Mouse (Mus musculus) forebrain, embryonic 10.5 days (tissue): ENCODE measurements around the gene Nbas. TPM values are rescaled to one million over a fixed set of nuclear protein-coding genes. Genes with fewer than 3 reads are reported as not detected.

Source experiments
- DNase-seq: peaks from one replicate; pipeline ENCODE4 v3.0.0-alpha.2; 2017; ENCODE audit warnings: low spot score; ENCODE audit errors: extremely low spot score
- H3K27ac ChIP-seq: fragments of 300-500 bp; sonication (generic); 2 replicates; pipeline ENCODE4 v1.5.1; 2016; ENCODE audit warnings: mild to moderate bottlenecking
- H3K27me3 ChIP-seq: fragments of 300-500 bp; sonication (generic); 2 replicates; pipeline ENCODE4 v1.6.1; 2016; ENCODE audit warnings: mild to moderate bottlenecking; ENCODE audit not compliant: poor library complexity, severe bottlenecking
- H3K36me3 ChIP-seq: fragments of 300-500 bp; sonication (generic); replicated peaks from 2 replicates; pipeline ENCODE4 v1.6.1; 2016; ENCODE audit warnings: mild to moderate bottlenecking, moderate library complexity
- H3K4me1 ChIP-seq: fragments of 300-500 bp; sonication (generic); 2 replicates; pipeline ENCODE4 v1.6.1; 2016
- H3K4me3 ChIP-seq: fragments of 300-500 bp; sonication (generic); 2 replicates; pipeline ENCODE4 v1.5.1; 2016; ENCODE audit warnings: mild to moderate bottlenecking, moderate library complexity
- H3K9me3 ChIP-seq: fragments of 300-500 bp; sonication (generic); 2 replicates; pipeline ENCODE4 v1.6.1; 2016; ENCODE audit warnings: mild to moderate bottlenecking, moderate library complexity
- WGBS: fragments of 180-500 bp; shearing (Covaris S2); methylation state at CpG from one replicate; pipeline ENCODE4 v1.1.7; 2016; 5-methylcytosine and 5-hydroxymethylcytosine counted together
- polyA plus RNA-seq: library from polyadenylated mRNA; unstranded; fragments of >200 nt; fragmentation: Nextera tagmentation; extraction: Ambion mirVana; gene quantifications from 2 replicates; pipeline ENCODE4 v1.2.1, GENCODE M21; 2016

Nbas gene
- polyA plus RNA-seq, 1 experiment from 2014 or later: 14.8 TPM

DNA sequence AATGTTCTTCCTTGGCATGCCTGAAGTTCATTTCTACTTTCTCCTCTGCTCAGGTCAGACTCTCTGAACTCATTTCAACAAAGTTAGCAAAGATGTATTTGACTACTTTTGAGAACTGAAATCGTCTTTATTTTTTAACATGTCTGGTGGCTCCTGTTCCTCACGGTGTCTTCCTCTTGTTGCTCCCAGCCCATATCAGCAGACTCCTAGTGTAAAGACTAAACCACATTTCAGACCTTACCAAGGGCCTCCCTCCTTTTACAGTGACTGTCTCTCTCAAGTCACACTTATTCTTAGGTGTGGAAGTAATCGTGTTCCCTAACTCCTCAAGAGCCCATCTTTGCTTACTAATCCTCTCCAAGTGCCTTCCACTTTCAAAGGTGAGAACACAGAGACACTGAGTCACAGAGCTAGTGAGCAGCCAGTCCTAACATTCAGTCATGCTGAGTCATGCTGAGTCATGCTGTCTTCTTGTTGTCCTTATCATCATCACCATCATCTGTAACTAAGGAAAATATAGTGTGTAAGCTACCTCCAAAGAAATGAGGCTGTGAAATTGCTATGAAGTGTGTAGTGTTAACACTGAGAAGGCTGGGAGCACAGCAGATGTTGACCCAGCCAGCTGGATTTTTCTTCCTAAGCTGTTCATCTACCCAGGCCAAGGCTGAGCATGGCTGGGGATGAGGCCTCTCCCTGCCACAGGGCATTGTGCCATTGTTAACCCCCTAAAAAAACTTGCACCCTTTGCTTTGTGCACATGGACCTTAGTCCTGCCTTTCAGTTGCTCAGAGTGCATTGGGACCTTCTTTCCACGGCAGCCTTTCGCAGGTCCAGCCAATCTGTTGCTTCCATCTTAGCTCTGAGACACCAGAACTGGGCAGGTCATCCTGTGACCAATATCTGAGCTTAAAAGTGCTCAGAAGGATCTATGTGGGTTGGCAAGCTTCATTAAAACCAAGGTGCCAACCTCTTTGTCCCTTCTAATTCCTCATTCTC, 307.0 kb downstream of the Nbas start:
- Histone ChIP-seq H3K9me3 (0 out of 2 replicates have a peak, but pooled peaks cover 2% of the 10 kb centered on the region), H3K4me3 (no peak overlapping the region), H3K27ac (peak overlapping the region; percentile 9; the same call in 1 of the 2 replicates), H3K4me1 (peaks cover 9% of the 10 kb centered on the region), H3K36me3 (no peaks in the 10 kb centered on the region), H3K27me3 (no peaks in the 10 kb centered on the region)
- no peak for DNase-seq
- 94% methylated on average over 5 of the region's 5 CpGs for WGBS

DNA sequence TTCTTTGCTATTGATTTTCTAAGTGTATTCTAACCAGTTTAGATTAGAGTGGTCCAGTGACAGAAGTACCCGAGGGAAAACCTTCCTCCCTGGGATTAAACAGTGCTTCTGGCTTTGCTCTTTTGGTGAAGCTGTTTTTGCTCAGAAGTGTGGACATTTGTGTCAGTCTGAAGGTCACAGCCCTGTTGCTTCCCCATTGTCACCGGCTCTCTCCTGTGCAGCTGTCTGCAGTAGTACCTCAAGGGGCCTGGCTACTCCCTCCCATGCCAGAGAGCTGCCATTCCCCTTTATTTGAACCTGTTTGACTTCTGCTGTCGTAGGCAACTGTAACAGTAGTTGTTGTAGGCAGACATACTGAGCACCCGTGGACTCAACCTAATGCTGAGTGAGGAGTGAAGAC, 307.8 kb downstream of the Nbas start:
- no peaks in the 10 kb centered on the region for H3K27me3 ChIP-seq
- peak overlapping the region; percentile 9; the same call in 1 of the 2 replicates for H3K27ac ChIP-seq
- 86% methylated on average over 4 of the region's 4 CpGs for WGBS
- H3K9me3 ChIP-seq: 0 out of 2 replicates have a peak, but pooled peaks cover 2% of the 10 kb centered on the region
- peaks cover 9% of the 10 kb centered on the region for H3K4me1 ChIP-seq
- no peak overlapping the region for H3K4me3 ChIP-seq
- DNase-seq: no peak
- H3K36me3 ChIP-seq: no peaks in the 10 kb centered on the region

DNA sequence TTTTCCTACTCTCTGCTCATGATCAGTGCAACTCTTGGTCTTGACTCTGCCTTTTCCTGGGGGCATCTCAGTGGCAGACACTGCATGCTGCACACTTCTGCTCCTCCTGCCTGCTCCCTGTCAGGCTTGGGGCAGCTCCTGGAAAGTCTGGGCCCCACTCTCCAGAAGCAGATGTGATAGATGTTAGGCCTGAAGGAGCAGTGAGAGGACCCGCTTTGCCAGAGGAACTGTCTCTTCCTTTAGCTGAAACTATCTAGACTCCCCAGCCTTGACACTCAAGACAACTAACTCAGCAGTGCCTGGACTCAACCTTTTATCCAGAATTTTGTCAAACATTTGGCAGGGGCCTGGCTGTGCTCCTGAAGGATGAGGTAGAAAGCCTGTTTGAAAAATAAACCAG, 311.9 kb downstream of the Nbas start:
- Histone ChIP-seq H3K4me1 (peaks cover 9% of the 10 kb centered on the region), H3K4me3 (no peak overlapping the region), H3K36me3 (peaks cover 4% of the 10 kb centered on the region; the same call in 1 of the 2 replicates), H3K9me3 (no peaks in the 10 kb centered on the region), H3K27ac (no peak overlapping the region), H3K27me3 (no peaks in the 10 kb centered on the region)
- WGBS: 93% methylated on average over 1 of the region's 1 CpGs
- DNase-seq: no peak

DNA sequence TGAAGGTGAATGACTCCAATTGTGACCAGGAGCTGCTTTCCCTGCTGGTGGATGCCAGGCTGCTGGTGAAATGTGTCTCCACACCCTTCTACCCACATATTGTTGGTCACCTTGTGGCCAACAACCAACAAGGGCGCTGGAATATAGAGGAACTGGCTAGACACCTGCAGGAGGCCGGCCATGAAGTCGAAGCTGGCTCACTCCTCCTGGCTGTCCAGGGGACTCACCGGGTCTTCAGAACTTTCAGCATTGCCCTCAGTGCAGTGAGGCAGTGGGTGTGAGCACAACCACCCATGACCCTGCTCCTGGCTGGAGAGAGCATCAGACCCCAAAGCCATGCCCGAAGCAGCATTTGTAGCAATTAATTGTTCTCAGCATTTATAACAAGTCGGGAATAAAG, 314.5 kb downstream of the Nbas start:
- peaks cover 4% of the 10 kb centered on the region; the same call in 1 of the 2 replicates for H3K36me3 ChIP-seq
- no peaks in the 10 kb centered on the region for H3K27me3 ChIP-seq
- WGBS: 93% methylated on average over 6 of the region's 6 CpGs
- no peaks in the 10 kb centered on the region for H3K9me3 ChIP-seq
- no peak overlapping the region for H3K27ac ChIP-seq
- H3K4me3 ChIP-seq: no peak overlapping the region
- DNase-seq: no peak
- H3K4me1 ChIP-seq: no peaks in the 10 kb centered on the region

DNA sequence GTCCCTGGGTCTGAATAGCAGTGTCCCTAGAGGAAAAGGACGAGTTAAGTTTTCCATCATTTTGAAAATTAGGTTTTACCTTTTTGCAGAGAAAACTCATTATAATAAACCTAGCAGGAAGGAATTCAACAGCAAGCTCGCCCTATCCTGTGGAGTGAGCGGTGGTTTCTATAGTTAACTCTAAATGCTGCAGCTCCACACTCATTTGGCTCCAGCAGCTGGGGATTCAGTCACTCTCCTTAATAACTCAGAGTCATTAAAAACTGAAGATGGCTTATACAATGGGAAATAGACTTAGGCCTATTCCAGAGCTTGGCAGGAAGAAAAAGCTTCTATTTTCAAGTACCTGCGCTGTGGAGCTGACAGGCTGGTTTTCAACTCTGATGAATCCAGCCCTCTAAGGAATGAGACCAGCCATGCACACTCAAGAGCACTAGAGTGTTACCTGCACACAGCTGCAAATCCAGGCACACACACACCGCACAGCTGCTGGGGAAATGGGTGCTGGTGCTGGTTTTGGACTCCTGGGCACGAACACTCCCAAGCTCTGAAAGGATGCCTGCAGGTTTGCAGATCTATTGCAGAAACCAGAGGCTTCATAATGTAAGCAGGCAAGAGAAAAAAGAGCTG, 316.7 kb downstream of the Nbas start:
- Histone ChIP-seq H3K27me3 (no peaks in the 10 kb centered on the region), H3K4me1 (no peaks in the 10 kb centered on the region), H3K9me3 (no peaks in the 10 kb centered on the region), H3K27ac (no peak overlapping the region), H3K36me3 (peaks cover 4% of the 10 kb centered on the region; the same call in 1 of the 2 replicates), H3K4me3 (no peak overlapping the region)
- no peak for DNase-seq
- 87% methylated on average over 6 of the region's 6 CpGs for WGBS

DNA sequence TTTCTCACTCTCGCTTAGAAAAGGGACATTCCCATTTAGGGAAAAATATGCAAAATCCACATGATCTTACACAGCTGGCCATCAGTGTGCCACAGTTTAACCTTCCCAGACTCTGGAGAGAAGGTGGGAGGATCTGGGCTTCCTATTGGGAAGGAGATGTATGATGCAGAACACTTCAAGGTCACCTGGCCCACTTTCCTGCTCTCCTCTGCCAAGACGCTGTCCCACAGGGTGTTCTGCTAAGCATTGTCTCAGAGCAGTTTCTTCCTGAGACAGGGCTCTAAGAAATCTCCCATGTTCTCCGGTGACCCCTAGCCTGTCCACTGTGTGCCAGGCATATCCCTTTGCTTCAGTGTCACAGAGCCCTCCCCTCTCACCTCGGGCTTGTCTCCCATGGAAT, 318.7 kb downstream of the Nbas start:
- no peak for DNase-seq
- Histone ChIP-seq H3K27me3 (no peaks in the 10 kb centered on the region), H3K4me1 (no peaks in the 10 kb centered on the region), H3K27ac (no peak overlapping the region), H3K4me3 (no peak overlapping the region), H3K36me3 (peaks cover 4% of the 10 kb centered on the region; the same call in 1 of the 2 replicates), H3K9me3 (no peaks in the 10 kb centered on the region)
- WGBS: 88% methylated on average over 4 of the region's 4 CpGs

DNA sequence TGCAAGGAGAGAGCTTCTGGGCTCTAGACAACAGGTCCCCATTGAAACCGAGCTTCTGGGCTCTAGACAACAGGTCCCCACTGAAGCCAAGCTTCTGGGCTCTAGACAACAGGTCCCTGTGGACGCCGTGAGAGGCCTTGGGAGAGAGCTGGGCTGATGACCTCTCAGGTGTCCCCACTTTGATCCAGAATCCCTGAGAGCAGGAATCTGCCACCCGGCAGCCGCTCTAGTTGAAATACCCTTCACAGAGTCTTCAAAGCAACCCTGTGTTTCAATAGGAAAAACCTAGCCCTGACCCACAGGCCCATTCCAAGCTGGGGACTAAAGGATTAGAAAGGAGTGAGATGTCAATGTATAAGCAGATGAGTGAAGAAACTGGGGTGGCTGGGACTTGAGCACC, 320.1 kb downstream of the Nbas start:
- H3K4me1 ChIP-seq: no peaks in the 10 kb centered on the region
- no peaks in the 10 kb centered on the region for H3K9me3 ChIP-seq
- H3K4me3 ChIP-seq: no peak overlapping the region
- H3K27me3 ChIP-seq: no peaks in the 10 kb centered on the region
- H3K27ac ChIP-seq: no peak overlapping the region
- no peaks in the 10 kb centered on the region for H3K36me3 ChIP-seq
- WGBS: 97% methylated on average over 5 of the region's 5 CpGs
- DNase-seq: no peak

DNA sequence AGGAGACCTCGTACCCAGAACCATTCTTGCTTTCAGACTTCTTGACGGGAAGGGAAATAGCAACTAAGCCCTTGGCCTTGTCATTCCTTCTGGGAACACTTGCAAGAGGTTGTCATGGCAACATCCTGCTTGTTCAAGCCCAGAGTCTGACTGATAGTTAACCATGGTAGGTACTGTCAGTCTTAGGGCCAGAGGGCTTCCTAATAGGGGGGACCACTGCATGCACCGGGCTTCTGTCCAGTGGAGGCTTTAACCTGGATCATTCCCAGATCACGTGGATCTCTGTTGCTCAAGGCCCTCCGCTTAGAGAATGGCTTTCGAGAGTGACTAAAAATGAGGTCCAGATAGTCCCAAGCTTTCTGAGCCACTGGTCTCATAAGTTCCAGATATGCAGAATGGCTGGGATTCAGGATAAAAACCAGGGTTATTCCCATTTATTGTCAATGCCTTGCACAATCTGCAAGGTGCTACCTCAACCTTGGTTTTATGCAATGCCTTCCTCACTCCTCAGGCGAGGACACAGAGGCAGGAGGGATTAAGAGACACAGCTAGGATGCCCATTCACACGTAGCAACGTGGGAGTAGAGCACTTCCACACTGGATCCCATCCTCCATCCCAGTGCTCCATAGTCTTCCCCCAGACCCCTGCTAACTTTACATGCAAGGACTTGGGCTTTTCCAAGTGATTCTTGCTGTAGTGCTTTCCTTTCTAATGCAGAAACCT, 326.0 kb downstream of the Nbas start:
- DNase-seq: no peak
- Histone ChIP-seq H3K4me1 (0 out of 2 replicates have a peak, but pooled peaks cover 6% of the 10 kb centered on the region), H3K4me3 (no peak overlapping the region), H3K27me3 (no peaks in the 10 kb centered on the region), H3K36me3 (no peaks in the 10 kb centered on the region), H3K9me3 (no peaks in the 10 kb centered on the region), H3K27ac (no peak overlapping the region)
- WGBS: 73% methylated on average over 9 of the region's 9 CpGs

DNA sequence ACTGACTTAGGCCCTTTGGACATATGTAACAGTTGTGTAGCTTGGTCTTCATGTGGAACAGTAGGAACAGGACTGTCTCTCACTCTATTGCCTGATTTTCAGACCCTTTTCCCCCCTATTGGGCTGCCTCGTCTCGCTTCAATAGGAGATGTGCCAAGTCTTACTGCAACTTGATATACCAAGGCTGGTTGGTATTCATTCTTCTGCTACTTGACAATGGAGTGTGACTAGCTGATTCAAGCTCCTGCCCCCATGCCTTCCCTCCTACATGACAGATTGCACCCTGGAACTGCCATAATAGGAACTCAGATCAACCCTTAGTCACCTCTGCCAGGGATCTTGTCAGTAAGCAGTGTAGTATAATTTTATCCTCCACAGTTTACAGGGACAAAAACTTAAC, 328.1 kb downstream of the Nbas start:
- no peaks in the 10 kb centered on the region for H3K36me3 ChIP-seq
- 83% methylated on average over 2 of the region's 2 CpGs for WGBS
- H3K4me3 ChIP-seq: no peak overlapping the region
- 0 out of 2 replicates have a peak, but pooled peaks cover 6% of the 10 kb centered on the region for H3K4me1 ChIP-seq
- DNase-seq: no peak
- no peaks in the 10 kb centered on the region for H3K27me3 ChIP-seq
- no peak overlapping the region for H3K27ac ChIP-seq
- H3K9me3 ChIP-seq: no peaks in the 10 kb centered on the region

DNA sequence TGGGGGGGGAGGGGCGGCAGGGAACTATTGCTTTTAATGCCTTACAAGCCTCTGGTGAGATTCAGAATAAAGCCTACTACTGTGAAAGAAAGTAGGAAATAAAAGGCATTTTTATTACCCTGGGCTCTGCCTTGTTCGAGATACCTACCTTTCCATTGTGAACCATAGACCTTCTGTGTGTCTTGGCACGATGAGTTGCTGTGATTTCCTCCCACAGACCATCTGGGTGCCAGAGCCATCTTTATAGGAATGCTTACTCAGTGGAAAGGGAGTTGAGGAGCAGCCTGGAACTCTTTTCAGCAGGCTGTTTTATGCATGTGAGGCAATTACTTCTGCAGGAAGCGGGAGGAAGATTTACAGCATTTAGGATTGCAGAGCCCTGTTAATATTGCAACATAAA, 329.6 kb downstream of the Nbas start:
- Histone ChIP-seq H3K27me3 (no peaks in the 10 kb centered on the region), H3K36me3 (no peaks in the 10 kb centered on the region), H3K9me3 (no peaks in the 10 kb centered on the region), H3K4me3 (no peak overlapping the region), H3K27ac (no peak overlapping the region), H3K4me1 (0 out of 2 replicates have a peak, but pooled peaks cover 6% of the 10 kb centered on the region)
- WGBS: 81% methylated on average over 4 of the region's 4 CpGs
- no peak for DNase-seq

DNA sequence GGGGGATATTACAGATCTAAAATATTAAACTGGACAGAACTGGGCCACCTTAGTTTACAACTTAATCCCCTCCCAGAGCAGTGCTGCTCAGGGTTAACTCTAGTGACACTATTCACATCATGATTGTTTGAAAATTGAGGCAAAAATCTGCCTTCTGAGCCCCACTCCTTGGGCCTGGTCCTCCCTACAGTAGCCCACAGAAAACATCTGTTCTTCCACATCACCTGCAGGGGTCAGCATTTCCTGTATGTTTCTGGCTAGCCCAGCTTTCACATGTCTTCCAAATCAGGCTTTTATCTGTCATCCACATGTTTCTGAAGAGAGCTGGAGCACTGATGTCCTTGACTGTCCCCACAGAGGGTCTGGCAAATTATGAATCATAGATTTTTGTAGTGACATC, 333.5 kb downstream of the Nbas start:
- Histone ChIP-seq H3K4me3 (no peak overlapping the region), H3K27me3 (no peaks in the 10 kb centered on the region), H3K36me3 (no peaks in the 10 kb centered on the region), H3K27ac (no peak overlapping the region), H3K9me3 (no peaks in the 10 kb centered on the region), H3K4me1 (no peaks in the 10 kb centered on the region)
- DNase-seq: no peak

DNA sequence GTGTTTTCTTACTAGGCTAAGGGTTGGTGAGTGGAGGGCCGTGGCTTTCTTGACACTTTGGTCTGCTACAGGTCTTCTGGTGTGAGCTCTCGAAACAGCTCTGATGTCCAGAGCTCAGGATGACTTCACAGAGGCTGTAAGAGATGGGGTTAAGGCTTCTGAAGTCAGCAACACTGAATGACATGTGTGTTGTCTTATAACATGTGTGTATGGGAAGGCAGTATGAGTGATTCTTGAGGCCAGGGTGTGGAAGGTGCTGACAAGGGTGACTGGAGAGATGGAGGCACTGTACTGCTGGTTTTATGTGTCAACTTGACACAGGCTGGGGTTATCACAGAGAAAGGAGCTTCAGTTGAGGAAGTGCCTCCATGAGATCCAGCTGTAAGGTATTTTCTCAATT, 338.1 kb downstream of the Nbas start:
- DNase-seq: no peak
- Histone ChIP-seq H3K27ac (no peak overlapping the region), H3K4me3 (no peak overlapping the region), H3K36me3 (no peaks in the 10 kb centered on the region), H3K4me1 (no peaks in the 10 kb centered on the region), H3K27me3 (no peaks in the 10 kb centered on the region), H3K9me3 (no peaks in the 10 kb centered on the region)
- 88% methylated on average over 2 of the region's 2 CpGs for WGBS
